Mouse (Mus musculus): ENCODE measurements at regions not wholly inside any gene's neighbourhood (a gene's known extent, or its start where the extent isn't known, plus 50 kb on each side); places are given as distances from the start of the nearest gene placed in this dataset.

DNA sequence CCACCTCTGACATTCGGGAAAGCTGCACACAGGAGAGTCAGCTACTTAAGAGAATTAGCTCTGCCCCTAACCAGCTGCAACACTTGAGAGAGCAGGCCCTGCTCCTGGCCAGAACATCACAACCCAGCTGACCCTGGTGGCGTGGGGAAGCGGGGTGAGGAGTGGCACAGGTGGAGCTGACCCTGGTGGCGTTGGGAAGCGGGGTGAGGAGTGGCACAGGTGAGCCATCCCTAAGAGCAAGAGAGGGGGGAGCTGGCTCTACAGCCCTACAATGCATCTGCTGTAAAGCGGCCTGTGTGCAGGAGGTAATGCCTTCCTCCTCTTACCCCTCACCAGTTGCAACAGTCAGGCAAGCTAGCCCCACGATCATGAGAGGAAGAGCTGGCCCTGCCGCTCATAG, 293.5 kb upstream of the N6amt1 start:
- TF ChIP-seq EP300 (IDR thresholded peaks at IDR 0.05; ENCODE audit: low read length) (no peak), E2F4 (IDR thresholded peaks at IDR 0.05; ENCODE audit: insufficient replicate concordance, low read depth, low read length) (no peak), ETS1 (conservative IDR thresholded peaks at IDR 0.05; ENCODE audit: low read depth, low read length) (no peak), CTCF (conservative IDR thresholded peaks at IDR 0.05 in 1 of 2, IDR thresholded peaks at IDR 0.05 in 1 of 2; ENCODE audit: low read depth in 2 of 2, low read length in 2 of 2) (no peak), HCFC1 (IDR thresholded peaks at IDR 0.05; ENCODE audit: low read depth, low read length) (no peak), MEF2A (IDR thresholded peaks at IDR 0.05; ENCODE audit: borderline replicate concordance, low read depth, low read length) (no peak), UBTF (IDR thresholded peaks at IDR 0.05; ENCODE audit: low read depth, low read length) (no peak)

Measured in CH12.LX (cell line).